Mouse (Mus musculus): ENCODE data around the gene Prpf40b.

Prpf40b gene

GRCm38 (mm10) chr15:99290586-99290985 lies 4.3 kb upstream of the Prpf40b start:
- no peak for DNase-seq (ENCODE audit: low read depth, low spot score)

GRCm38 (mm10) chr15:99294287-99294686 lies 600 bp upstream of the Prpf40b start:
- peak; percentile 46 for DNase-seq (ENCODE audit: low read depth, low spot score)

- no peak for DNase-seq (ENCODE audit: low read depth, low spot score)
Observed at GRCm38 (mm10) chr15:99295484-99295981, 646 bp downstream of the Prpf40b start, which contains the start of gene Fam186b. Gene Fam186b, minus strand, starts transcription at chr15:99295888.

GRCm38 (mm10) chr15:99296213-99296612 lies 1.3 kb downstream of the Prpf40b start:
- peak; percentile 20 for DNase-seq (ENCODE audit: low read depth, low spot score)

- no peak for DNase-seq (ENCODE audit: low read depth, low spot score)
Observed at GRCm38 (mm10) chr15:99307476-99307875, 12.6 kb downstream of the Prpf40b start.

GRCm38 (mm10) chr15:99309549-99309948 lies 14.7 kb downstream of the Prpf40b start:
- DNase-seq (ENCODE audit: low read depth, low spot score): no peak

GRCm38 (mm10) chr15:99310617-99311016 lies 15.7 kb downstream of the Prpf40b start:
- no peak for DNase-seq (ENCODE audit: low read depth, low spot score)

GRCm38 (mm10) chr15:99314891-99315290 lies 20.0 kb downstream of the Prpf40b start:
- no peak for DNase-seq (ENCODE audit: low read depth, low spot score)

- peak; percentile 72 for DNase-seq (ENCODE audit: low read depth, low spot score)
Observed at GRCm38 (mm10) chr15:99316314-99317266, 21.7 kb downstream of the Prpf40b start.

GRCm38 (mm10) chr15:99317267-99317651 lies 22.4 kb downstream of the Prpf40b start:
- DNase-seq (ENCODE audit: low read depth, low spot score): no peak

- DNase-seq (ENCODE audit: low read depth, low spot score): no peak
Observed at GRCm38 (mm10) chr15:99318071-99318470, 23.2 kb downstream of the Prpf40b start.

GRCm38 (mm10) chr15:99318861-99319410 lies 24.0 kb downstream of the Prpf40b start:
- DNase-seq (ENCODE audit: low read depth, low spot score): no peak

GRCm38 (mm10) chr15:99319411-99319871 lies 24.6 kb downstream of the Prpf40b start:
- DNase-seq (ENCODE audit: low read depth, low spot score): no peak

GRCm38 (mm10) chr15:99320168-99320674 lies 25.3 kb downstream of the Prpf40b start:
- no peak for DNase-seq (ENCODE audit: low read depth, low spot score)

GRCm38 (mm10) chr15:99320978-99321377 lies 26.1 kb downstream of the Prpf40b start:
- no peak for DNase-seq (ENCODE audit: low read depth, low spot score)

GRCm38 (mm10) chr15:99324151-99324550 lies 29.3 kb downstream of the Prpf40b start:
- no peak for DNase-seq (ENCODE audit: low read depth, low spot score)

GRCm38 (mm10) chr15:99325598-99325997 lies 30.7 kb downstream of the Prpf40b start:
- DNase-seq (ENCODE audit: low read depth, low spot score): no peak

GRCm38 (mm10) chr15:99326407-99326806 lies 31.5 kb downstream of the Prpf40b start:
- no peak for DNase-seq (ENCODE audit: low read depth, low spot score)

- DNase-seq (ENCODE audit: low read depth, low spot score): peak; percentile 70
Observed at GRCm38 (mm10) chr15:99326959-99327358, 32.1 kb downstream of the Prpf40b start.

GRCm38 (mm10) chr15:99328011-99328410 lies 33.1 kb downstream of the Prpf40b start:
- DNase-seq (ENCODE audit: low read depth, low spot score): no peak

- DNase-seq (ENCODE audit: low read depth, low spot score): no peak
Observed at GRCm38 (mm10) chr15:99330324-99330723, 35.4 kb downstream of the Prpf40b start.

GRCm38 (mm10) chr15:99331341-99331740 lies 36.5 kb downstream of the Prpf40b start:
- no peak for DNase-seq (ENCODE audit: low read depth, low spot score)

Data from CD4-positive helper T cell, adult 2 months (primary cell).